Mouse (Mus musculus) embryonic facial prominence, embryonic 14.5 days (tissue): ENCODE measurements around the gene Afmid. TPM values are rescaled to one million over a fixed set of nuclear protein-coding genes. Genes with fewer than 3 reads are reported as not detected.

Source experiments
- ATAC-seq: fragments of 200-750 bp; cut with Nextera tagmentation; 2 replicates; pipeline ENCODE4 v1.8.0; 2017; ENCODE audit warnings: low read depth, moderate number of reproducible peaks, moderate TSS enrichment
- DNase-seq: peaks from one replicate; pipeline ENCODE4 v3.0.0-alpha.2; 2015; ENCODE audit warnings: low spot score
- H3K27ac ChIP-seq: fragments of 300-500 bp; sonication (generic); replicated peaks from 2 replicates; pipeline ENCODE4 v1.5.1; 2014; ENCODE audit warnings: low read depth, mild to moderate bottlenecking, low read length, moderate library complexity
- H3K27me3 ChIP-seq: fragments of 300-500 bp; sonication (generic); replicated peaks from 2 replicates; pipeline ENCODE4 v1.6.1; 2014; ENCODE audit warnings: low read length; ENCODE audit not compliant: control insufficient read depth, insufficient read depth
- H3K36me3 ChIP-seq: fragments of 300-500 bp; sonication (generic); 2 replicates; pipeline ENCODE4 v1.6.1; 2014; ENCODE audit warnings: low read length, mixed read lengths; ENCODE audit not compliant: control insufficient read depth, insufficient read depth
- H3K4me1 ChIP-seq: fragments of 300-500 bp; sonication (generic); 2 replicates; pipeline ENCODE4 v1.6.1; 2014; ENCODE audit warnings: antibody characterized with exemption, low read length; ENCODE audit not compliant: control insufficient read depth, insufficient read depth
- H3K4me2 ChIP-seq: fragments of 300-500 bp; sonication (generic); 2 replicates; pipeline ENCODE4 v1.6.1; 2014; ENCODE audit warnings: low read depth, mild to moderate bottlenecking, low read length, moderate library complexity, mixed read lengths
- H3K4me3 ChIP-seq: fragments of 300-500 bp; sonication (generic); 2 replicates; pipeline ENCODE4 v1.5.1; 2014; ENCODE audit warnings: low read depth, mild to moderate bottlenecking, low read length
- H3K9ac ChIP-seq: fragments of 300-500 bp; sonication (generic); 2 replicates; pipeline ENCODE4 v1.6.1; 2014; ENCODE audit warnings: low read depth, mild to moderate bottlenecking, low read length, moderate library complexity, mixed read lengths
- H3K9me3 ChIP-seq: fragments of 300-500 bp; sonication (generic); 2 replicates; pipeline ENCODE4 v1.6.1; 2016; ENCODE audit warnings: low read length; ENCODE audit not compliant: control insufficient read depth
- WGBS: fragments of 180-500 bp; shearing (Covaris S2); extraction: QIAGEN DNeasy Blood & Tissue Kit; methylation state at CpG from one replicate; pipeline ENCODE4 v1.1.7; 2014; 5-methylcytosine and 5-hydroxymethylcytosine counted together
- polyA plus RNA-seq: library from polyadenylated mRNA; unstranded; fragments of >200 nt; fragmentation: Nextera tagmentation; extraction: Ambion mirVana; gene quantifications from 2 replicates; pipeline ENCODE4 v1.2.1, GENCODE M21; 2014

Gene Afmid
- polyA plus RNA-seq, 1 experiment from 2014 or later = 5.5 TPM

GRCm38 (mm10) chr11:117855360-117855759, 29.6 kb downstream of the Afmid start:
- H3K36me3 ChIP-seq = peaks cover 57% of the 10 kb centered on the region
- no peak for ATAC-seq

GRCm38 (mm10) chr11:117855975-117856374, 30.3 kb downstream of the Afmid start:
- Histone ChIP-seq H3K9ac (no peak overlapping the region), H3K27me3 (peaks cover 18% of the 10 kb centered on the region), H3K4me2 (no peak overlapping the region), H3K9me3 (no peaks in the 10 kb centered on the region), H3K27ac (no peak overlapping the region), H3K4me1 (peaks cover 10% of the 10 kb centered on the region; the same call in 1 of the 2 replicates), H3K4me3 (no peak overlapping the region), H3K36me3 (peaks cover 57% of the 10 kb centered on the region)
- ATAC-seq (no peak), DNase-seq (no peak)
- 81% methylated on average over 1 of the region's 1 CpGs for WGBS

More at GRCm38 (mm10) chr11:117855360-117855759, 29.6 kb downstream of the Afmid start:
- no peak overlapping the region for H3K9ac ChIP-seq
- H3K27ac ChIP-seq = no peak overlapping the region
- H3K4me2 ChIP-seq = no peak overlapping the region
- H3K4me3 ChIP-seq = no peak overlapping the region
- H3K27me3 ChIP-seq = peaks cover 12% of the 10 kb centered on the region
- 93% methylated on average over 5 of the region's 5 CpGs for WGBS
- DNase-seq = no peak
- no peaks in the 10 kb centered on the region for H3K9me3 ChIP-seq
- H3K4me1 ChIP-seq = peaks cover 10% of the 10 kb centered on the region

GRCm38 (mm10) chr11:117857462-117857861, 31.7 kb downstream of the Afmid start:
- WGBS = 97% methylated on average over 10 of the region's 10 CpGs
- no peak overlapping the region for H3K4me2 ChIP-seq
- H3K9me3 ChIP-seq = no peaks in the 10 kb centered on the region
- no peak overlapping the region for H3K9ac ChIP-seq
- H3K4me3 ChIP-seq = no peak overlapping the region
- no peak for ATAC-seq
- no peak overlapping the region for H3K27ac ChIP-seq
- peaks cover 24% of the 10 kb centered on the region for H3K27me3 ChIP-seq
- no peak for DNase-seq
- peaks cover 8% of the 10 kb centered on the region; the same call in 1 of the 2 replicates for H3K4me1 ChIP-seq
- peaks cover 49% of the 10 kb centered on the region for H3K36me3 ChIP-seq

GRCm38 (mm10) chr11:117858392-117858791, 32.7 kb downstream of the Afmid start:
- no peak overlapping the region for H3K27ac ChIP-seq
- H3K36me3 ChIP-seq = peaks cover 40% of the 10 kb centered on the region
- H3K9me3 ChIP-seq = no peaks in the 10 kb centered on the region
- DNase-seq = no peak
- H3K27me3 ChIP-seq = peaks cover 32% of the 10 kb centered on the region
- 53% methylated on average over 3 of the region's 3 CpGs for WGBS
- no peak overlapping the region for H3K4me2 ChIP-seq
- no peak overlapping the region for H3K4me3 ChIP-seq
- no peak for ATAC-seq
- H3K4me1 ChIP-seq = peaks cover 8% of the 10 kb centered on the region; the same call in 1 of the 2 replicates
- no peak overlapping the region for H3K9ac ChIP-seq

- H3K9me3 ChIP-seq = no peaks in the 10 kb centered on the region
- peaks cover 39% of the 10 kb centered on the region for H3K27me3 ChIP-seq
- peak within 1 kb of the TSS; percentile 31 for H3K4me2 ChIP-seq
- no peak within 1 kb of the TSS for H3K27ac ChIP-seq
- WGBS = 3% methylated on average over 23 of the region's 23 CpGs
- peaks cover 20% of the 10 kb centered on the region for H3K36me3 ChIP-seq
- peak within 1 kb of the TSS; percentile 5; the same call in 1 of the 2 replicates for H3K4me3 ChIP-seq
- DNase-seq (no peak), ATAC-seq (no peak)
- peak within 1 kb of the TSS; percentile 31; the same call in 1 of the 2 replicates for H3K9ac ChIP-seq
- H3K4me1 ChIP-seq = peaks cover 8% of the 10 kb centered on the region; the same call in 1 of the 2 replicates
Observed at GRCm38 (mm10) chr11:117860601-117861000, 34.9 kb downstream of the Afmid start, which contains the start of gene Tmem235. Gene Tmem235 (plus strand): TSS chr11:117860752.

GRCm38 (mm10) chr11:117863174-117863856, 37.6 kb downstream of the Afmid start:
- 18% methylated on average over 11 of the region's 11 CpGs for WGBS
- Histone ChIP-seq H3K27me3 (peaks cover 39% of the 10 kb centered on the region), H3K9ac (no peak overlapping the region), H3K27ac (no peak overlapping the region), H3K4me3 (no peak overlapping the region), H3K4me2 (no peak overlapping the region), H3K36me3 (no peaks in the 10 kb centered on the region), H3K9me3 (no peaks in the 10 kb centered on the region), H3K4me1 (peaks cover 8% of the 10 kb centered on the region; the same call in 1 of the 2 replicates)
- ATAC-seq (no peak), DNase-seq (no peak)

- H3K9me3 ChIP-seq = no peaks in the 10 kb centered on the region
- H3K4me2 ChIP-seq = no peak overlapping the region
- peaks cover 8% of the 10 kb centered on the region; the same call in 1 of the 2 replicates for H3K4me1 ChIP-seq
- WGBS = 65% methylated on average over 2 of the region's 2 CpGs
- no peak overlapping the region for H3K4me3 ChIP-seq
- H3K36me3 ChIP-seq = no peaks in the 10 kb centered on the region
- no peak overlapping the region for H3K27ac ChIP-seq
- DNase-seq (no peak), ATAC-seq (no peak)
- peaks cover 32% of the 10 kb centered on the region for H3K27me3 ChIP-seq
- no peak overlapping the region for H3K9ac ChIP-seq
Observed at GRCm38 (mm10) chr11:117864805-117865204, 39.1 kb downstream of the Afmid start.

GRCm38 (mm10) chr11:117865988-117866387, 40.3 kb downstream of the Afmid start:
- DNase-seq = peak; percentile 70
- no peak overlapping the region for H3K4me2 ChIP-seq
- peak overlapping the region; percentile 16; the same call in 1 of the 2 replicates for H3K9ac ChIP-seq
- H3K27me3 ChIP-seq = peaks cover 21% of the 10 kb centered on the region
- ATAC-seq = peak; percentile 8; the same call in 1 of the 2 replicates
- 21% methylated on average over 6 of the region's 6 CpGs for WGBS
- H3K36me3 ChIP-seq = no peaks in the 10 kb centered on the region
- H3K4me3 ChIP-seq = no peak overlapping the region
- H3K27ac ChIP-seq = no peak overlapping the region
- H3K9me3 ChIP-seq = no peaks in the 10 kb centered on the region
- no peaks in the 10 kb centered on the region; the same call in 1 of the 2 replicates for H3K4me1 ChIP-seq
